Mouse (Mus musculus): ENCODE data around the gene Dhx57.
"Not testable (repeated sequence)": the region's sequence is repeated elsewhere in the genome, so short reads cannot be mapped to it uniquely, and the experiment has no call there.

The Dhx57 gene

GRCm38 (mm10) chr17:80279340-80280070 lies 10.8 kb downstream of the Dhx57 start:
- ChIA-PET CTCF (no interaction called here), POLR2A (interaction anchor here in 2 of 4 experiments (0.5 to 2.7 kb wide), 5 partner anchors 10 to 187 kb away, joined by 3 to 17 read pairs (median 4); partner anchors contain the start of genes Dhx57 (in 1 of the 2) and Morn2 (in 1 of the 2))

GRCm38 (mm10) chr17:80278255-80278654 lies 12.0 kb downstream of the Dhx57 start:
- POLR2A ChIA-PET, result interaction anchor here in 2 of 4 experiments (1.0 to 2.1 kb wide), 5 partner anchors 8 to 34 kb away, joined by 3 to 12 read pairs (median 4); partner anchors contain the start of genes Dhx57 (in 1 of the 2) and Morn2 (in 1 of the 2)
- CTCF ChIA-PET, result no interaction called here

GRCm38 (mm10) chr17:80270622-80271021 lies 19.7 kb downstream of the Dhx57 start:
- POLR2A ChIA-PET, result interaction anchor here in 3 of 4 experiments (1.2 to 5.7 kb wide), 9 partner anchors 9 to 64 kb away, joined by 4 to 64 read pairs (median 7); partner anchors contain the start of genes Dhx57 (in 2 of the 3), Morn2 (in 2 of the 3), Srsf7 (in 1 of the 3) and Ttc39d (in 1 of the 3)
- CTCF ChIA-PET, result not testable (repeated sequence)

GRCm38 (mm10) chr17:80268151-80268550 lies 22.1 kb downstream of the Dhx57 start:
- ChIA-PET POLR2A (interaction anchor here in 1 of 4 experiments (1.0 to 1.8 kb wide), 2 partner anchors 13 to 45 kb away, joined by 4 to 6 read pairs; partner anchors contain the start of gene Gemin6), CTCF (no interaction called here)

GRCm38 (mm10) chr17:80267065-80267464 lies 23.2 kb downstream of the Dhx57 start:
- CTCF ChIA-PET, result no interaction called here

GRCm38 (mm10) chr17:80255208-80255607 lies 35.1 kb downstream of the Dhx57 start:
- CTCF ChIA-PET, result interaction anchor here in 3 of 4 experiments (0.6 to 1.9 kb wide), 7 partner anchors 13 to 306 kb away, joined by 3 to 8 read pairs (median 3); no protein-coding TSS in a partner anchor
- POLR2A ChIA-PET, result interaction anchor here (0.6 to 10.7 kb wide), 136 partner anchors 8 to 1341 kb away, joined by 3 to 267 read pairs (median 4); partner anchors contain the start of genes Dhx57 (in 4 of the 4), Gemin6 (in 4 of the 4), Morn2 (in 4 of the 4) and Srsf7 (in 4 of the 4)

More at GRCm38 (mm10) chr17:80267065-80267464, 23.2 kb downstream of the Dhx57 start:
- POLR2A ChIA-PET, result interaction anchor here in 1 of 4 experiments (0.7 kb wide), 1 partner anchor 298 kb away, joined by 3 read pairs; no protein-coding TSS in a partner anchor

GRCm38 (mm10) chr17:80254421-80254820 lies 35.9 kb downstream of the Dhx57 start:
- CTCF ChIA-PET, result interaction anchor here in 3 of 4 experiments (0.6 to 1.9 kb wide), 6 partner anchors 12 to 306 kb away, joined by 3 to 8 read pairs (median 3); no protein-coding TSS in a partner anchor
- POLR2A ChIA-PET, result interaction anchor here (0.5 to 10.7 kb wide), 126 partner anchors 8 to 555 kb away, joined by 3 to 267 read pairs (median 5); partner anchors contain the start of genes Dhx57 (in 4 of the 4), Gemin6 (in 4 of the 4), Morn2 (in 4 of the 4) and Srsf7 (in 4 of the 4)

GRCm38 (mm10) chr17:80252757-80253525 lies 37.3 kb downstream of the Dhx57 start:
- CTCF ChIA-PET, result interaction anchor here in 3 of 4 experiments (0.5 to 0.7 kb wide), 5 partner anchors 16 to 130 kb away, joined by 3 to 8 read pairs (median 4); no protein-coding TSS in a partner anchor
- POLR2A ChIA-PET, result interaction anchor here (0.6 to 10.7 kb wide), 20 partner anchors 11 to 857 kb away, joined by 3 to 267 read pairs (median 38); partner anchors contain the start of genes Srsf7 (in 4 of the 4), Ttc39d (in 4 of the 4), Dhx57 (in 2 of the 4) and Gemin6 (in 2 of the 4)

- ChIA-PET CTCF (no interaction called here), POLR2A (interaction anchor here in 3 of 4 experiments (1.5 to 13.0 kb wide), 9 partner anchors 8 to 43 kb away, joined by 4 to 267 read pairs (median 13); partner anchors contain the start of genes Srsf7 (in 2 of the 3), Ttc39d (in 2 of the 3) and Gemin6 (in 1 of the 3))
Measured at GRCm38 (mm10) chr17:80243116-80243515, 47.2 kb downstream of the Dhx57 start.

GRCm38 (mm10) chr17:80241594-80241993 lies 48.7 kb downstream of the Dhx57 start:
- POLR2A ChIA-PET, result interaction anchor here (0.9 to 13.0 kb wide), 15 partner anchors 8 to 48 kb away, joined by 3 to 267 read pairs (median 7); partner anchors contain the start of genes Srsf7 (in 3 of the 4), Ttc39d (in 3 of the 4), Dhx57 (in 1 of the 4) and Gemin6 (in 1 of the 4)
- CTCF ChIA-PET, result interaction anchor here in 3 of 4 experiments (0.5 to 1.9 kb wide), 7 partner anchors 8 to 319 kb away, joined by 3 to 8 read pairs (median 3); partner anchors contain the start of gene Gemin6 (in 1 of the 3)

- POLR2A ChIA-PET, result interaction anchor here (0.6 to 13.0 kb wide), 9 partner anchors 8 to 1138 kb away, joined by 3 to 267 read pairs (median 26); partner anchors contain the start of genes Srsf7 (in 3 of the 4), Ttc39d (in 3 of the 4), Dhx57 (in 1 of the 4) and Gemin6 (in 1 of the 4)
- CTCF ChIA-PET, result interaction anchor here in 1 of 4 experiments (1.3 kb wide), 1 partner anchor 14 kb away, joined by 3 read pairs; the partner anchor contains the start of gene Gemin6
Measured at GRCm38 (mm10) chr17:80237475-80237874, 52.8 kb downstream of the Dhx57 start.

GRCm38 (mm10) chr17:80236805-80237204 lies 53.5 kb downstream of the Dhx57 start:
- CTCF ChIA-PET, result interaction anchor here in 2 of 4 experiments (0.7 to 1.3 kb wide), 4 partner anchors 13 to 341 kb away, joined by 3 to 4 read pairs (median 3); partner anchors contain the start of genes Cdkl4 (in 1 of the 2) and Gemin6 (in 1 of the 2)
- POLR2A ChIA-PET, result interaction anchor here in 3 of 4 experiments (0.7 to 13.0 kb wide), 14 partner anchors 8 to 53 kb away, joined by 3 to 267 read pairs (median 6); partner anchors contain the start of genes Gemin6 (in 3 of the 3), Srsf7 (in 2 of the 3), Ttc39d (in 2 of the 3) and Dhx57 (in 1 of the 3)

GRCm38 (mm10) chr17:80235477-80235876 lies 54.8 kb downstream of the Dhx57 start:
- CTCF ChIA-PET, result no interaction called here
- POLR2A ChIA-PET, result interaction anchor here (0.6 to 13.0 kb wide), 12 partner anchors 10 to 206 kb away, joined by 3 to 267 read pairs (median 7); partner anchors contain the start of genes Gemin6 (in 2 of the 4), Srsf7 (in 2 of the 4), Ttc39d (in 2 of the 4) and Dhx57 (in 1 of the 4)

GRCm38 (mm10) chr17:80234376-80234775 lies 55.9 kb downstream of the Dhx57 start:
- POLR2A ChIA-PET, result interaction anchor here (0.6 to 13.0 kb wide), 27 partner anchors 9 to 748 kb away, joined by 3 to 267 read pairs (median 5); partner anchors contain the start of genes Gemin6 (in 4 of the 4), Ttc39d (in 4 of the 4), Srsf7 (in 3 of the 4) and Dhx57 (in 1 of the 4)
- CTCF ChIA-PET, result interaction anchor here in 3 of 4 experiments (0.8 to 1.2 kb wide), 4 partner anchors 56 to 1330 kb away, joined by 3 to 4 read pairs (median 4); partner anchors contain the start of genes Dhx57 (in 2 of the 3) and Morn2 (in 2 of the 3)

GRCm38 (mm10) chr17:80233844-80234243 lies 56.4 kb downstream of the Dhx57 start:
- ChIA-PET CTCF (interaction anchor here in 3 of 4 experiments (0.5 to 1.4 kb wide), 9 partner anchors 8 to 1329 kb away, joined by 3 to 5 read pairs (median 3); partner anchors contain the start of genes Dhx57 (in 2 of the 3) and Morn2 (in 2 of the 3)), POLR2A (interaction anchor here (0.6 to 13.0 kb wide), 32 partner anchors 8 to 217 kb away, joined by 3 to 267 read pairs (median 4); partner anchors contain the start of genes Gemin6 (in 4 of the 4), Ttc39d (in 4 of the 4), Srsf7 (in 3 of the 4) and Dhx57 (in 1 of the 4))

- CTCF ChIA-PET, result no interaction called here
- POLR2A ChIA-PET, result interaction anchor here in 3 of 4 experiments (0.9 to 6.8 kb wide), 5 partner anchors 12 to 61 kb away, joined by 3 to 51 read pairs (median 4); partner anchors contain the start of genes Srsf7 (in 2 of the 3) and Ttc39d (in 2 of the 3)
Measured at GRCm38 (mm10) chr17:80229396-80229795, 60.9 kb downstream of the Dhx57 start.

All from embryonic stem cell, embryonic (primary cell).